Mouse (Mus musculus): ENCODE data around the gene Adap2. TPM values are rescaled to one million over a fixed set of nuclear protein-coding genes. Genes with fewer than 3 reads are reported as not detected.
"Not testable (repeated sequence)": the region's sequence is repeated elsewhere in the genome, so short reads cannot be mapped to it uniquely, and the experiment has no call there.

Adap2 gene
- polyA plus RNA-seq, 1 experiment from 2014 or later: 2.0 TPM

DNA sequence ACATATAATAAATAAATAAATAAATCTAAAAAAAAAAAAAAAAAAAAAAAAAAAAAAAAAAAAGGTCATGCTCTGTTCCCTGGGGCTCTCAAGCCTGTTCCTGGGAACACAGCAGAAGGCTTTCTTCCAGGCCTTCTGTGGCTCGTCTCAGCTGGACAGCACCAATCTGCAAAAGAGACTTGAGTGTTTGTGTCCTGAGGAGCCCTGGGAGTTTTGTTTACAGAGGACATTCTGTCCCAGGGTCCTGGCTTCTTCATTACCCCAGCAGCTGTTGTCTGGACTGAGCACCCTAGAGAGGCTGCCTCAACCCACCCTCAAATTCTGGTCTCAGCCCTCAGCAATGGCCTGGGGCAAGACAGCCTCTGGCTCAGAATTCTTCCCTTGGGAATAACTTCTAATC is 5.6 kb upstream of the Adap2 start:
- H3K27ac ChIP-seq: no peak overlapping the region
- peaks cover 17% of the 10 kb centered on the region for H3K27me3 ChIP-seq
- no peak overlapping the region for H3K9ac ChIP-seq
- ATAC-seq (ENCODE audit: low FRiP score): no peak
- no peak overlapping the region for H3K4me3 ChIP-seq
- no peak overlapping the region for H3K4me2 ChIP-seq (replicated peaks)
- H3K4me1 ChIP-seq: no peaks in the 10 kb centered on the region
- 69% methylated on average over 1 of the region's 1 CpGs for WGBS
- no peaks in the 10 kb centered on the region for H3K9me3 ChIP-seq (replicated peaks)
- H3K36me3 ChIP-seq: no peaks in the 10 kb centered on the region

DNA sequence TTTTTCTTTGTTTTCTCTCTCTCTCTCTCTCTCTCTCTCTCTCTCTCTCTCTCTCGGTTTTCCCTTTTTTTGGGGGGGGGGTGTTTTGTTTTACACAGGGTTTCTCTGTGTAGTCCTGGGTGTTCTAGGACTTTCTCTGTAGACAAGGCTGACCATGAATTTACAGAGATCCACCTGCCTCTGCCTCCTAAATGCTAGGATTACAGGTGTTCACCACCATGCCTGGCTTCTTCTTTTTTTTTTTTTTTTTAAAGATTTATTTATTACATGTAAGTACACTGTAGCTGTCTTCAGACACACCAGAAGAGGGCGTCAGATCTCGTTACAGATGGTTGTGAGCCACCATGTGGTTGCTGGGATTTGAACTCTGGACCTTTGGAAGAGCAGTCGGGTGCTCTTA is 4.9 kb upstream of the Adap2 start:
- WGBS: 57% methylated on average over 3 of the region's 4 CpGs

DNA sequence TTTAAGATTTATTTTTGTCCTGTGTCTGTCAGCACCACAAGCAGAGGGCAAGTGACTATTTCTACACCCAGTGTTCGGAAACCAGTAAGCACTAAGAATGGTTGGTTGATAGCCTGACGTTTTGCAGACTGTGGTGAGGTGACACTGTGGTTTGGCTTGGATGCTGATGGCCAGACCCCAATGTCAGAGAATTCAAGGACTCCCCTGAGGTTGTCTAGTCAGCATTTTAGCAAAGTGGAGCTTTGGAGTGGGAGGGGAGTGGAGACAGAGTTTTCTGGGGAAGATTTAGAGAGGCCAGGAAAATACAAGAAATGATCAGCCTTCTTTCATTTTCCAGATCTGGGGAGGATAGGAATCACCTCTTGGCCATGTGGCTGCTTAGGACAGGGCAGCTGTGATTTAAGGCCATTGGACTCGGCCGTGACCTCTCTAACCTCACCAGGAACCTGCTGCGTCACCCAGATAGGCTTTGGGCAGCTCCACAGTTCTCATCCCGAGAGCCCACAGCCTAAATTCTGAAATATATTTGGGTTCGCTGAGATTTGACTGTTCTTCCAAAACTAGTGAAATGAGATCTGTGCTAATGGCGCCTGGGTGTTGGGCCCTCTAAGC is 4.4 kb upstream of the Adap2 start:
- no peak overlapping the region for H3K4me3 ChIP-seq
- H3K4me1 ChIP-seq: peaks cover 7% of the 10 kb centered on the region; the same call in 1 of the 2 replicates
- H3K9me3 ChIP-seq (replicated peaks): no peaks in the 10 kb centered on the region
- no peak overlapping the region for H3K4me2 ChIP-seq (replicated peaks)
- ATAC-seq (ENCODE audit: low FRiP score): no peak
- H3K9ac ChIP-seq: no peak overlapping the region
- no peak overlapping the region for H3K27ac ChIP-seq
- 88% methylated on average over 8 of the region's 8 CpGs for WGBS
- peaks cover 29% of the 10 kb centered on the region for H3K27me3 ChIP-seq
- H3K36me3 ChIP-seq: no peaks in the 10 kb centered on the region

More for the DNA sequence above, 4.9 kb upstream of the Adap2 start:
- H3K4me2 ChIP-seq (replicated peaks); H3K27ac ChIP-seq; H3K9me3 ChIP-seq (replicated peaks); H3K4me1 ChIP-seq; H3K9ac ChIP-seq; H3K4me3 ChIP-seq; H3K36me3 ChIP-seq; ATAC-seq (ENCODE audit: low FRiP score): not testable (repeated sequence)
- peaks cover 24% of the 10 kb centered on the region for H3K27me3 ChIP-seq

DNA sequence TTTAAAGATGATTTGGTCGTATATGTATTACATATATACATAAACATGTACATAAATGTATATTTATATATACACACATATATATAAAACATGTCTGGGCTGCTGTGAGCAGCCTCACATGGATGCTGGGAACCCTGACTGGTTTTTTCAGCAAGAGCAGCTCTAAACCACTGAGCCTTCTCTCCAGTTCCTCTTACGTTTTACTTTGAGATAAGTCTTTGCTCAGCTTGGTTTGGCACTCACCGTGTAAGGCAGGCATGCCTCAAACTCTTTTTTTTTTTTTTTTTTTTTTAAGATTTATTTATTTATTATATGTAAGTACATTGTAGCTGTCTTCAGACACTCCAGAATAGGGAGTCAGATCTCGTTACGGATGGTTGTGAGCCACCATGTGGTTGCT is 3.3 kb upstream of the Adap2 start:
- 76% methylated on average over 5 of the region's 5 CpGs for WGBS
- Histone ChIP-seq H3K9me3 (replicated peaks) (no peaks in the 10 kb centered on the region), H3K27me3 (peaks cover 40% of the 10 kb centered on the region), H3K4me3 (no peak overlapping the region), H3K4me2 (replicated peaks) (no peak overlapping the region), H3K9ac (no peak overlapping the region), H3K36me3 (no peaks in the 10 kb centered on the region), H3K4me1 (peaks cover 7% of the 10 kb centered on the region; the same call in 1 of the 2 replicates), H3K27ac (no peak overlapping the region)
- no peak for ATAC-seq (ENCODE audit: low FRiP score)

DNA sequence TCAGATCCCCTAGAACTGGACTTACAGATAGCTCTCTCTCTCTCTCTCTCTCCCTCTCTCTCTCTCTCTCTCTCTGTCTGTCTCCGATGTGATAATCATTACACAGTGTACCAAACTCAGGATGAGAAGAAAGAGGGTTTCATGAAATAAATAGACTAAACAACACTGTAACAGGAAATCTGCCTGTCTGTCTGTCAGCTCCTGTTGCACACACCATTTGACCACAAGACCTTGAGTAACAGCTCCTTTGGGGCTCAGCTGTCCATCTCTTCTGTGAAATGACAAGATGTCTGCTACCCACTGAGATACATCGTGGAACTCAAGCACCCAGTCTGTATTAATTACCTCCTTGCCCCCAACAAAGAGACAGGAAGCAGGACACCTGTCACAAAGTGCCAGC is 2.4 kb upstream of the Adap2 start:
- H3K27ac ChIP-seq: no peak overlapping the region
- no peak overlapping the region for H3K9ac ChIP-seq
- H3K4me1 ChIP-seq: peaks cover 7% of the 10 kb centered on the region; the same call in 1 of the 2 replicates
- H3K36me3 ChIP-seq: no peaks in the 10 kb centered on the region
- no peak overlapping the region for H3K4me2 ChIP-seq (replicated peaks)
- no peaks in the 10 kb centered on the region for H3K9me3 ChIP-seq (replicated peaks)
- H3K27me3 ChIP-seq: peaks cover 50% of the 10 kb centered on the region
- no peak overlapping the region for H3K4me3 ChIP-seq
- no peak for ATAC-seq (ENCODE audit: low FRiP score)
- 72% methylated on average over 2 of the region's 2 CpGs for WGBS

DNA sequence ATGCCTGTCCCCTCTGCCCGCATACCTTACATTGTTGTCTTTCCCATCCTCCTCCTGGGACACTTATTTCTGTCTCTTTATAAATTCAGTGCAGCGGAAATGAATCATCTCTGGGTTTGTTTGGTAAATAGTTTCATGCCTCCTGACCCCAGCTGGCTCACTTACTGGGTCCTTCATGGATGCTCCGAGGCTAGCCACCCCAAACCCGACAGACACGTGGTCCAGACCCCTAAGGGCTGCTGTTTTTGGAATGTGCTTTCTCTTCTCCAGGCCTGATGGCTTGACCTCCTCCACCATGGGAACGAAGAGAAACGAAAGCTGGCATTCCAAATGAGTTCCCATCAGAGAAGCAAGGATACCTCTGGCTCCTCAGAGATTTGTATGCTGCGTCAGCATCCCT is 1.5 kb upstream of the Adap2 start:
- no peak for ATAC-seq (ENCODE audit: low FRiP score)
- WGBS: 76% methylated on average over 8 of the region's 8 CpGs
- Histone ChIP-seq H3K4me2 (replicated peaks) (no peak overlapping the region), H3K27me3 (peaks cover 51% of the 10 kb centered on the region), H3K36me3 (no peaks in the 10 kb centered on the region), H3K4me1 (peaks cover 7% of the 10 kb centered on the region; the same call in 1 of the 2 replicates), H3K4me3 (no peak overlapping the region), H3K9ac (no peak overlapping the region), H3K9me3 (replicated peaks) (no peaks in the 10 kb centered on the region), H3K27ac (no peak overlapping the region)

DNA sequence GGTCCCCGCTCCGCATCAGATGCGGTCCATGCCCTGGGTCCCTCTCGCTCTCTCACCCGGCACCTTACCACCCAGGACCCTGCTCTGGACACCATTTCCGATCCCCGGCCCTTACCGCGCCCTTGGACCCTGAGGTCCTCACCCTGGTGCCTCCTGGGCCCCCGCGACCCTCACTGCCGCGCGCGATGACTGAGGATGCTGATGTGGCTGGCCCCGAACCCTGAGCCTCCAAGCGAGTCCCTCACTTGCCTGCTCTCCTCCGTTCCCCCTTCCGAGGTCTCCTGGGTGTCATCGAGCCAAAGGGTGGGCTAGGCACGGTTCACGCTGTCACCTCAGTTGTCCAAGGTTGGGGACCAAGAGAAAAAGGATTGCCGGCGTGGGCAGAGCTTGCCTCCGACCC is 596 bp downstream of the Adap2 start:
- Histone ChIP-seq H3K4me1 (peaks cover 7% of the 10 kb centered on the region; the same call in 1 of the 2 replicates), H3K9me3 (replicated peaks) (no peaks in the 10 kb centered on the region), H3K4me3 (peak overlapping the region; percentile 49), H3K4me2 (replicated peaks) (peak overlapping the region; percentile 74), H3K27me3 (peaks cover 51% of the 10 kb centered on the region), H3K36me3 (no peaks in the 10 kb centered on the region), H3K27ac (no peak overlapping the region), H3K9ac (peak overlapping the region; percentile 62; the same call in 1 of the 2 replicates)
- no peak for ATAC-seq (ENCODE audit: low FRiP score)
- WGBS: 27% methylated on average over 25 of the region's 25 CpGs

DNA sequence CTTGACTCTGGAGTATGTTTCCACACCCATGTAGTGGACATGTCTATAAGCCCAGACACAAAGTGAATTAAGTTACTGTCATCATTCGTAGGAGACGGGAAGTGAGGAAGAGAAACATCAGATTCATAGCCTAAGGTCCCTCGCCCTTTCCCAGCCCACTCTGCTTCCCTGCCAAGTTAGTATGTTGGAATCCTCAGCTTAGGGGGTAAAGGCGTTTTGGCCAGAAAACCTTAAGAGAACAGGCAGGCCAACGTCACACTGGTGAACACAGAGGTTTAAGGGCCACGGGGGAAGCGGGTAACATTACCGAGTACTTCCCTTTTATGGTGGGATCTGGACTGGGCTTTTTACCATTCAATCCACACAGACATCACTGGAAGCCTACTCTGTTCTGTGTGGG is 1.6 kb downstream of the Adap2 start:
- Histone ChIP-seq H3K9ac (no peak overlapping the region), H3K4me1 (peaks cover 7% of the 10 kb centered on the region; the same call in 1 of the 2 replicates), H3K4me2 (replicated peaks) (no peak overlapping the region), H3K4me3 (no peak overlapping the region), H3K9me3 (replicated peaks) (no peaks in the 10 kb centered on the region), H3K27me3 (peaks cover 51% of the 10 kb centered on the region), H3K36me3 (no peaks in the 10 kb centered on the region), H3K27ac (no peak overlapping the region)
- WGBS: 90% methylated on average over 8 of the region's 8 CpGs
- ATAC-seq (ENCODE audit: low FRiP score): no peak

DNA sequence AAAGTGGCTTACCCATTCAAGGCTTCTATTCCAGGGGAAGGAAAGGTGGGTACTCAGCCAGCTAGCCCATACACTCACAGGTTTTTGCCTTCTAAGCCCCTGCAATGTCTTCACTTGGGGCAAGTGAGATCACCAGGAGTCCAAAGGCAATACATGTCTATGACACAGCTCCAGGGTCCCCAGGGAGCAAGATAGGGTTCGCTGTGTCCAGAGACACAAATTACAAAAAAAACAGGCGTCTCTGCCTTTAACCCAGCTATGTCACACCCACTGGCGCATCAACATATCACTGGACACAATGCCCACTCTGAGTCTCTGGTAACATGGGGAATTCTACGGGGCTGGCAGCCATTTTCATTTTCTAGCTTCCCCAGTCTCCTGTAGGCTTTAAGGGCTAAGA is 2.1 kb downstream of the Adap2 start:
- no peak overlapping the region for H3K9ac ChIP-seq
- H3K9me3 ChIP-seq (replicated peaks): no peaks in the 10 kb centered on the region
- 81% methylated on average over 4 of the region's 4 CpGs for WGBS
- peaks cover 50% of the 10 kb centered on the region for H3K27me3 ChIP-seq
- H3K36me3 ChIP-seq: no peaks in the 10 kb centered on the region
- H3K4me1 ChIP-seq: peaks cover 7% of the 10 kb centered on the region; the same call in 1 of the 2 replicates
- ATAC-seq (ENCODE audit: low FRiP score): no peak
- H3K4me2 ChIP-seq (replicated peaks): no peak overlapping the region
- H3K27ac ChIP-seq: no peak overlapping the region
- H3K4me3 ChIP-seq: no peak overlapping the region

DNA sequence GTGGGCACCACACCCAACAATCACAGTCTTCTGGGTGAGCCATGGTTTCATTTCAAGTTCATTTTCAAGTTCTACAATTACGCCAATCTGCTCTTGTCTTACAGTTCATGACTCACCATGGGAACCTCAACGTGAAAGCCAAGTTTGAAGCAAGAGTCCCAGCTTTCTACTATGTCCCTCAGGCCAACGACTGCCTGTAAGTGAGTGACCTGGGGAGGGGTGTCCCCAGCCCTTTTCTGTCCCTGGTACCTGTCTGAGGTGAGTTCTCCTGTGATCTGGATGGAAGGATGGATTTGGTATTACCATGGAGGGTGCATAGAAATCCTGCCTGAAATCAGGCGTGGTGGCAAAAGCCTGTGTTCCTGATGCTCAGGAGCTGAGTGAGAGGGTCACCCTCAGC is 2.9 kb downstream of the Adap2 start:
- Histone ChIP-seq H3K27me3 (peaks cover 44% of the 10 kb centered on the region), H3K27ac (no peak overlapping the region), H3K4me3 (no peak overlapping the region), H3K4me1 (peaks cover 7% of the 10 kb centered on the region; the same call in 1 of the 2 replicates), H3K36me3 (no peaks in the 10 kb centered on the region), H3K9me3 (replicated peaks) (no peaks in the 10 kb centered on the region), H3K4me2 (replicated peaks) (no peak overlapping the region), H3K9ac (no peak overlapping the region)
- WGBS: 84% methylated on average over 4 of the region's 4 CpGs
- no peak for ATAC-seq (ENCODE audit: low FRiP score)

DNA sequence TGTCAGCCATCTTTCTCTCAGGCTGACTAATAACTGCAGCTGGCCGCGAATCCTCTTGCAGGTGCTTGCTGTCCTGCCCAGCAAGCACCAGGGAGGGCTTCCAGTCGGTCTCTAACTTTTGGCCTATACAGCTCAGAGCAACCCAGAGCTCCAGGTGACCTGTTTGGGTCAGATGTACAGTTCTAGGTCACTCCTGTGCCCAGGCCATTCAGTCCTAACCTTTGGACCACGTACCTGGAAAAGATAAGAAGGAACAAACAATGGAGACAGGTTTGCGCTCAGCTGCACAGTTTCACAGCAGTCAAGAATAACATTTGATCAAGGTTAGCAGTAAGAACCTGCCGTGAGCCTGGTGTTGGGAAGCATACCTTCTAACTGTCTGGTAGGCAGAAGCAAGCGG is 5.1 kb downstream of the Adap2 start:
- Histone ChIP-seq H3K9ac (no peak overlapping the region), H3K27me3 (peaks cover 27% of the 10 kb centered on the region), H3K4me3 (no peak overlapping the region), H3K4me2 (replicated peaks) (no peak overlapping the region), H3K4me1 (peaks cover 4% of the 10 kb centered on the region; the same call in 1 of the 2 replicates), H3K9me3 (replicated peaks) (no peaks in the 10 kb centered on the region), H3K36me3 (no peaks in the 10 kb centered on the region), H3K27ac (no peak overlapping the region)
- WGBS: 85% methylated on average over 7 of the region's 7 CpGs
- ATAC-seq (ENCODE audit: low FRiP score): no peak

DNA sequence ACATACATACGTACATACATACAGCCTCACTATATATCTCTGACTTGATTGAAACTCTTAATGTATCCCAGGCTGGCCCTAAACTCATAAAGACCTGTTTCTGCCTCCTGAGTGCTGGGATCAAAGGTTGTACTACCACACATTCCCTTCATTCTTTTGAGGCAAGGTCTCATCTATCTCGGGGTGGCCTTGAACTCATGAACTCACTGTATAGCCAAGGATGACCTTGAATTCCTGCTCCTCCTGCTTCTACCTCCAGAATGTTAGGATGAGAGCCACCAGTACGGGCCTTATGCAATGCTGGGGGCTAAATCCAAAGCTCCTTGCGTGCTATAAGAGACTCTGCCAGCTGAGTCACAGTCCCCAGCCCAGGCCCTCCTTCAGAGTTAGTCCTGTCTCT is 7.1 kb downstream of the Adap2 start:
- Histone ChIP-seq H3K4me1 (no peaks in the 10 kb centered on the region), H3K9me3 (replicated peaks) (no peaks in the 10 kb centered on the region), H3K4me3 (no peak overlapping the region), H3K4me2 (replicated peaks) (no peak overlapping the region), H3K36me3 (no peaks in the 10 kb centered on the region), H3K27me3 (peaks cover 6% of the 10 kb centered on the region), H3K27ac (no peak overlapping the region), H3K9ac (no peak overlapping the region)
- 78% methylated on average over 4 of the region's 4 CpGs for WGBS
- no peak for ATAC-seq (ENCODE audit: low FRiP score)

DNA sequence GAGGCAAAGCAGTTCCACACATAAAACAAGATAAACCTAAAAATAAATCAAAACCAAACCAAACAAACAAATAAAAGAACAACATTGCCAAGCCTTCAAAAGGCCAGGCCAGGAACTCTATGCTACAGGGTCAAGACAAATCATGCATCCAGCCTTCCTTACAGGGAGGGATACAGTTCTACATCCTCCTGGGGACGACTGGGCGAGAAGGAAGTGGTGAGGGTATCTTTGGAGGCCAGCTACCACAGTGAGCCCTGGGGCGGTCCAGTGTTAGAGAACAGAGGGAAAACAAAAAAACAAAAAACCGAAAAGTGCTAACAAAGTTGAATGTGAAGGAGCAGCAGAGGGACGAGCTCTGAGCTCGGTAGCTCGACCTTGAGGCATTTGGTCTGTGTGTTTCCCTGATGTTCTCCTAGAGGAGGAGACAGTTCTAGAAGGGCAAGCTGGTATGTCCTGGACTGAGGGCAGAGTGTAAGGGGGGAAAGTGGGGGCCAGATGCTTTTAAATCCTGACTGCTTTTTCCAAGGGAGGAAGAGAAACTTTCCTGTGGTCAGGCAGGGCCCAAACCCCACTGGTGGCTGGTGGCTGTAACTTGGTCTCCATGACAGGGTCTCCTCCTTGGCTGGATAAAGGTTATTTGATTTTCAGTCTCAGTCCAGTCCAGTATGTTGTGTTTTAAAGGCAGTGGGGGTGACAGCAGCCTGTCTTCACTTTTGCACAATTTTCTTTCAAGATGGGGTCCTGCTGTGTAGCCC is 9.6 kb downstream of the Adap2 start:
- no peaks in the 10 kb centered on the region for H3K27me3 ChIP-seq
- 76% methylated on average over 7 of the region's 7 CpGs for WGBS
- ATAC-seq (ENCODE audit: low FRiP score): no peak
- H3K4me3 ChIP-seq: no peak overlapping the region
- no peak overlapping the region for H3K27ac ChIP-seq
- H3K4me1 ChIP-seq: no peaks in the 10 kb centered on the region
- H3K9me3 ChIP-seq (replicated peaks): no peaks in the 10 kb centered on the region
- H3K4me2 ChIP-seq (replicated peaks): no peak overlapping the region
- H3K9ac ChIP-seq: no peak overlapping the region
- no peaks in the 10 kb centered on the region for H3K36me3 ChIP-seq

All from hindbrain, embryonic 12.5 days (tissue).